Comparison of ENCODE assay signal across 11 mouse cellular contexts in genomic region chr7:119859476-119859875, GRCm38 (mm10). TPM values are rescaled to one million over a fixed set of nuclear protein-coding genes. Genes with fewer than 3 reads are reported as not detected.
DNase-seq lines count a peak whose midpoint lies in the region; ATAC-seq and TF ChIP-seq lines count a peak whose summit lies in the region.
"Had no signal": no experiment of that assay in that cellular context is flagged by ENCODE, and none has a peak within 500 bp of the region (broad histone marks: within the 10 kb centered on the region; RNA-seq: fewer than 3 reads in every experiment).

No protein-coding gene starts in this region.

- ATAC-seq in frontal cortex, adult (ENCODE audit: low TSS enrichment): peak; percentile 41; the same call in 1 of the 2 replicates
- ATAC-seq in liver, embryonic 14.5 days (ENCODE audit: insufficient read depth): no peak
- no peak for ATAC-seq in liver, embryonic 12.5 days
- ATAC-seq: Patski had no signal

- TF ChIP-seq POLR2A in small intestine, adult 2 months (IDR thresholded peaks at IDR 0.05; ENCODE audit: low read depth, low read length): no peak

- H3K4me1 ChIP-seq in liver, embryonic 14.5 days (replicated peaks; ENCODE audit: control insufficient read depth in 2 of 2, insufficient read depth in 2 of 2, low read length in 1 of 2): peaks cover 2 to 7% of the 10 kb centered on the region in 2 experiments
- peaks cover 35% of the 10 kb centered on the region for H3K4me1 ChIP-seq in liver, embryonic 12.5 days
- H3K4me1 ChIP-seq in small intestine, adult 2 months (ENCODE audit: control insufficient read depth, insufficient read depth, insufficient read length, low read length): peaks cover 30% of the 10 kb centered on the region; the same call in 1 of the 2 replicates
- H3K4me1 ChIP-seq in heart, embryonic 10.5 days: peaks cover 30% of the 10 kb centered on the region

- no peaks in the 10 kb centered on the region for H3K9me3 ChIP-seq in liver, embryonic 14.5 days (ENCODE audit: control insufficient read depth, low read length)
- H3K9me3 ChIP-seq in liver, embryonic 12.5 days (replicated peaks): no peaks in the 10 kb centered on the region
- no peaks in the 10 kb centered on the region for H3K9me3 ChIP-seq in heart, embryonic 10.5 days
- H3K9me3 ChIP-seq: intestine, embryonic 15.5 days; liver, embryonic 15.5 days had no signal

- 75% methylated on average over 6 of the region's 6 CpGs for WGBS in liver, embryonic 14.5 days (ENCODE audit: insufficient replicate concordance)
- WGBS in liver, embryonic 12.5 days (ENCODE audit: insufficient replicate concordance): 80% methylated on average over 6 of the region's 6 CpGs
- WGBS in small intestine, adult 2 months: 86% methylated on average over 6 of the region's 6 CpGs
- WGBS in heart, embryonic 10.5 days: 80% methylated on average over 6 of the region's 6 CpGs

- H3K36me3 ChIP-seq in liver, embryonic 14.5 days (replicated peaks; ENCODE audit: control insufficient read depth, insufficient read depth, low read depth): no peaks in the 10 kb centered on the region
- peaks cover 17% of the 10 kb centered on the region; the same call in 1 of the 2 replicates for H3K36me3 ChIP-seq in liver, embryonic 12.5 days
- peaks cover 19% of the 10 kb centered on the region for H3K36me3 ChIP-seq in small intestine, adult 2 months (ENCODE audit: control insufficient read depth, insufficient read depth, low read length)
- peaks cover 22% of the 10 kb centered on the region for H3K36me3 ChIP-seq in heart, embryonic 10.5 days

- H3K9ac ChIP-seq in liver, embryonic 14.5 days (replicated peaks): no peak overlapping the region
- no peak overlapping the region for H3K9ac ChIP-seq in liver, embryonic 12.5 days
- H3K9ac ChIP-seq: intestine, embryonic 15.5 days; liver, embryonic 15.5 days had no signal

- no peak overlapping the region for H3K4me3 ChIP-seq in liver, embryonic 14.5 days (ENCODE audit: insufficient read depth in 1 of 2, low read depth in 2 of 2, low read length in 2 of 2)
- H3K4me3 ChIP-seq in liver, embryonic 12.5 days: no peak overlapping the region
- no peak overlapping the region for H3K4me3 ChIP-seq in small intestine, adult 2 months (ENCODE audit: low read depth, low read length)
- H3K4me3 ChIP-seq in heart, embryonic 10.5 days: no peak overlapping the region
- H3K4me3 ChIP-seq: intestine, embryonic 15.5 days; liver, embryonic 15.5 days had no signal

- H3K27ac ChIP-seq in liver, embryonic 14.5 days: no peak overlapping the region
- H3K27ac ChIP-seq in liver, embryonic 12.5 days: no peak overlapping the region
- H3K27ac ChIP-seq in small intestine, adult 2 months (ENCODE audit: insufficient read depth, low read depth, low read length): no peak overlapping the region
- no peak overlapping the region for H3K27ac ChIP-seq in heart, embryonic 10.5 days
- H3K27ac ChIP-seq: intestine, embryonic 15.5 days; liver, embryonic 15.5 days had no signal

- no peaks in the 10 kb centered on the region for H3K27me3 ChIP-seq in liver, embryonic 14.5 days (ENCODE audit: control insufficient read depth, insufficient read depth, low read length)
- H3K27me3 ChIP-seq in liver, embryonic 12.5 days (replicated peaks): no peaks in the 10 kb centered on the region
- no peaks in the 10 kb centered on the region for H3K27me3 ChIP-seq in small intestine, adult 2 months (ENCODE audit: control insufficient read depth, insufficient read depth, low read length)
- H3K27me3 ChIP-seq in heart, embryonic 10.5 days (ENCODE audit: insufficient read depth, poor library complexity, severe bottlenecking): no peaks in the 10 kb centered on the region
- H3K27me3 ChIP-seq: intestine, embryonic 15.5 days; liver, embryonic 15.5 days; Patski had no signal

- TF ChIP-seq CTCF in liver, embryonic 14.5 days (IDR thresholded peaks at IDR 0.05; ENCODE audit: low read depth): peak; percentile 46
- TF ChIP-seq CTCF in small intestine, adult 2 months (IDR thresholded peaks at IDR 0.05; ENCODE audit: extremely low read depth, insufficient read length, insufficient replicate concordance, low read depth, low read length): 0 out of 2 replicates have a peak, but pooled peaks have one; percentile 11

- H3K4me2 ChIP-seq in liver, embryonic 14.5 days (ENCODE audit: low read depth): no peak overlapping the region
- no peak overlapping the region for H3K4me2 ChIP-seq in liver, embryonic 12.5 days
- H3K4me2 ChIP-seq: intestine, embryonic 15.5 days; liver, embryonic 15.5 days had no signal

- TF ChIP-seq EP300 in liver, embryonic 14.5 days (IDR thresholded peaks at IDR 0.05; ENCODE audit: low read depth): no peak

- no peak for DNase-seq in frontal cortex, postnatal 36 days (ENCODE audit: low spot score in 2 of 2)
- no peak for DNase-seq in liver, embryonic 14.5 days (ENCODE audit: low read depth in 3 of 3, low spot score in 3 of 3)
- peak; percentile 22 for DNase-seq in adipocyte (ENCODE audit: low spot score)
- no peak for DNase-seq in heart, embryonic 10.5 days (ENCODE audit: low spot score)
- DNase-seq in adrenal gland, adult 18-20 months (ENCODE audit: low spot score in 2 of 2): no peak

RNA-seq across cellular contexts. Expression of gene Lyrm1, which starts 36.2 kb away (rescaled TPM):
- polyA plus RNA-seq in liver, embryonic 14.5 days (2012; rRNA removed): 1.00 and 1.4 TPM in 2 replicates
- 2.0 and 3.2 TPM in 2 replicates for polyA plus RNA-seq in liver, embryonic 14.5 days (2014; fragmentation: Nextera tagmentation; extraction: Ambion mirVana)
- 4.3 and 4.6 TPM in 2 replicates for polyA plus RNA-seq in liver, embryonic 12.5 days (2016; fragmentation: Nextera tagmentation; extraction: Ambion mirVana)
- 0.14 and 0.65 TPM in 2 replicates for polyA plus RNA-seq in small intestine, adult 2 months (2012; rRNA removed)
- 7.7 and 10.8 TPM in 2 replicates for polyA plus RNA-seq in heart, embryonic 10.5 days (2016; fragmentation: Nextera tagmentation; extraction: Ambion mirVana)
- total RNA-seq in adrenal gland, adult 18-20 months (2021): 1 to 10 TPM; 7.4 to 8.9 TPM

RNA-seq across cellular contexts. Expression of gene Dcun1d3, which starts 36.6 kb away (rescaled TPM):
- polyA plus RNA-seq in liver, embryonic 14.5 days (2012; rRNA removed): 0.63 and 0.87 TPM in 2 replicates
- polyA plus RNA-seq in liver, embryonic 14.5 days (2014; fragmentation: Nextera tagmentation; extraction: Ambion mirVana): 1.2 and 1.9 TPM in 2 replicates
- 3.1 and 3.5 TPM in 2 replicates for polyA plus RNA-seq in liver, embryonic 12.5 days (2016; fragmentation: Nextera tagmentation; extraction: Ambion mirVana)
- polyA plus RNA-seq in small intestine, adult 2 months (2012; rRNA removed): 2.8 and 3.0 TPM in 2 replicates
- 7.4 and 10.1 TPM in 2 replicates for polyA plus RNA-seq in heart, embryonic 10.5 days (2016; fragmentation: Nextera tagmentation; extraction: Ambion mirVana)
- total RNA-seq in adrenal gland, adult 18-20 months (2021): 10 to 100 TPM; 39.2 to 43.1 TPM
